Mouse (Mus musculus): ENCODE data around the gene Twnk.

DNA sequence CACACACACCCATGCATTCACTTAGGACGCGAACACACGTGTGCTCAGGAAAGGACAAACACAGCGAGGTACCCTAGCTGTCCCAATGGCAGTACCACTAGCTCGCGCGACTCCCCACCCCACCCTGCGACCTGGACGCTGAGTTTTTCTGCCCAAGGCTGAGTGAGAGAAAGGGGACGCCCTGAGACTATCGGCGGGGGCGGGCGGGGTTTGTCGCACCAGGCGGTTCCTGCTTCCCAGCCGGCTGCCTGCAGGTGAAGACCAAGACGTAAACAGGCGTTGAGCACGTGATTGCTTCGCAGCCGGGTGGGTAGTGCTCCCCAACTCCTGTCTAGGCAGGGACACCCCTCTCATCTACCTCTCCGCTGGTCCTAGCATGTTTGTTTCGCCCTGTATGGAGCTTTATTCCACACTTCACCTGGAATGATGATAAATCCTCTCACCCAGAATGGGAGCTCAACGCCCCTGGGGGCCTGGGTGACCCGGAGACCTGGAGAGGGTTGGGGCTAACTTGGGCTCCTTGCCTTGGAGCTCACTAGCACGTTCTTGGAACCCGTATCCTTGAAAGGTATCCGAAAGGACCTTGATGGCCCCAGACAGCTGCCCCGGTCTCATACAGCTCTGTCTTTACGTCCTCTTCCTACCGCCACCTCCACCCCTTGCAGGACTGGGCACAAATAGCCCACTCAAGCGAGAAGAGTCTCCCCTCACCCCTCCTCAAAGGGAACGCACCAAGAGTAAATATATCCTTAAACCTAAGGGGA is 10.2 kb downstream of the Twnk start:
- no peak for TF ChIP-seq POU5F1 (IDR thresholded peaks at IDR 0.05; ENCODE audit: borderline replicate concordance, low read length)
- no peak for TF ChIP-seq CTCF (conservative IDR thresholded peaks at IDR 0.05; ENCODE audit: low read length)

All from E14TG2a.4 (cell line).